Mouse (Mus musculus) spleen, adult 2 months (tissue): ENCODE data around the gene Efhd2.

Experiments
- CTCF ChIP-seq: fragments of 200-500 bp; IDR thresholded peaks from 2 replicates; pipeline ENCODE4 v1.5.1; 2011; ENCODE audit warnings: mild to moderate bottlenecking, inconsistent platforms; ENCODE audit not compliant: insufficient read depth, insufficient read length, insufficient replicate concordance; ENCODE audit errors: extremely low read depth
- POLR2A ChIP-seq: fragments of 200-500 bp; IDR thresholded peaks from 2 replicates; pipeline ENCODE4 v1.6.1; 2011; ENCODE audit warnings: low read depth, low read length, inconsistent platforms

GRCm38 (mm10) chr4:141811375-141811774 is 63.3 kb downstream of the Efhd2 start:
- TF ChIP-seq CTCF (no peak), POLR2A (no peak)
